Mouse (Mus musculus) embryonic fibroblast, embryonic 13.5 days (primary cell): ENCODE results near the gene Rab35.

Experiments
- CTCF ChIP-seq: IDR thresholded peaks from 2 replicates; pipeline ENCODE4 v1.5.1; 2011; ENCODE audit warnings: mild to moderate bottlenecking, control low read depth, low read length, moderate library complexity, borderline replicate concordance; ENCODE audit not compliant: insufficient read depth
- POLR2A ChIP-seq: IDR thresholded peaks from 2 replicates; pipeline ENCODE4 v1.6.1; 2011; ENCODE audit warnings: low read depth, mild to moderate bottlenecking, control low read depth, low read length, moderate library complexity

GRCm38 (mm10) chr5:115591028-115591427 lies 40.7 kb upstream of the Rab35 start:
- TF ChIP-seq CTCF (no peak), POLR2A (no peak)
